Mouse (Mus musculus) ES-E14 (cell line): ENCODE measurements around the gene Als2cl.

Experiments
- CHD2 ChIP-seq: IDR thresholded peaks from 2 replicates; pipeline ENCODE4 v1.6.1; 2014; ENCODE audit warnings: mild to moderate bottlenecking, low read depth, low read length, inconsistent platforms
- HCFC1 ChIP-seq: IDR thresholded peaks from 2 replicates; pipeline ENCODE4 v1.6.1; 2012; ENCODE audit warnings: low read length, inconsistent platforms, borderline replicate concordance; ENCODE audit not compliant: insufficient read depth
- MAFK ChIP-seq: IDR thresholded peaks from 2 replicates; pipeline ENCODE4 v1.6.1; 2014; ENCODE audit warnings: mild to moderate bottlenecking, low read depth, low read length, inconsistent platforms; ENCODE audit not compliant: insufficient read depth

DNA sequence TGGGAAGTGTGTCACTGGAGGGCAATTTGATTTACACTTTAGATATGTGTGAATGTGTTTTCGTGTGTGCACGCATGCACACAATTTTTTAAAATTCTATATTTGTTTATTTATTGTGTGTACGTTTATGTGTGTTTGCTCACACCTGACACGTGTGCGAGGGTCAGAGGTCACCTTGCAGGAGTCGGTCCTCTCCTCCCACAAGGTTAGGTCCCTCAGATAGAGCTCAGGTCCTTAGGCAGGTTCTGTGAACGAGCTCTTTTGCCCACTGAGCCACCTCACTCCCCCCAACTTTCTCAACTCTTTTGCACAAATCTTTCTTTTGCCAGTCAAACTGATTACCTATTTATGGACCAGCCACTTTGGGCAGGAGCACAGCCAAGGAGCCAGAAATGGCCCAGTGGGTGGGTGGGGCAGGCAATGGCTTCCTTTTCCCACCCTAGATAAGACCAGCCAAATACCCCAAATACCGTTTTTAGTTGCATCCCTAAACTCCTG lies 69.2 kb downstream of the Als2cl start:
- TF ChIP-seq CHD2: no peak
- no peak for TF ChIP-seq HCFC1
- no peak for TF ChIP-seq MAFK
